Mouse (Mus musculus): ENCODE results near the gene Nxn. TPM values are rescaled to one million over a fixed set of nuclear protein-coding genes. Genes with fewer than 3 reads are reported as not detected.

The Nxn gene
- polyA plus RNA-seq, 1 experiment from 2014 or later, result 35.6 TPM

DNA sequence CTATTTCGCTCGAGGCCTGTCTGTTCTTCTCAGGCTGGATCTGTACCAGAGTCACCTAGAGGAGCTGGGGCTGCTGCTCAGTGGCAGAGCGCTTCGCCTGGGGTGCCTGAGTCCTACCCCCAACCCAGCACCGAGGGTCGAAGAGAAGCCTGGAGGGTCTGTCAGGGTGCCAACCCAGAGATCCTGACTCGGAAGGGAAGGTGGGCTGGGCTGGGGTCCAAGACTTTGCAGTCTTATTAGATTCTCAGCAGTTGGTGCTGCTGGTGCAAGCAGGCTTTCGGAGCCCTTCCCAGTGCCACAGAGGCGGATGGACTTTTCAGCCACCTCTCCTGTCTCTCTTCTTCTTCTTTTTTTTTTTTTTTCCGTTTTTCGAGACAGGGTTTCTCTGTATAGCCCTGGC, 42.8 kb downstream of the Nxn start:
- Histone ChIP-seq H3K36me3 (no peaks in the 10 kb centered on the region), H3K4me1 (replicated peaks) (peaks cover 79% of the 10 kb centered on the region), H3K27me3 (no peaks in the 10 kb centered on the region), H3K4me3 (no peak overlapping the region), H3K9ac (no peak overlapping the region), H3K4me2 (no peak overlapping the region), H3K9me3 (no peaks in the 10 kb centered on the region), H3K27ac (no peak overlapping the region)
- 81% methylated on average over 11 of the region's 11 CpGs for WGBS
- no peak for ATAC-seq (ENCODE audit: low FRiP score)

DNA sequence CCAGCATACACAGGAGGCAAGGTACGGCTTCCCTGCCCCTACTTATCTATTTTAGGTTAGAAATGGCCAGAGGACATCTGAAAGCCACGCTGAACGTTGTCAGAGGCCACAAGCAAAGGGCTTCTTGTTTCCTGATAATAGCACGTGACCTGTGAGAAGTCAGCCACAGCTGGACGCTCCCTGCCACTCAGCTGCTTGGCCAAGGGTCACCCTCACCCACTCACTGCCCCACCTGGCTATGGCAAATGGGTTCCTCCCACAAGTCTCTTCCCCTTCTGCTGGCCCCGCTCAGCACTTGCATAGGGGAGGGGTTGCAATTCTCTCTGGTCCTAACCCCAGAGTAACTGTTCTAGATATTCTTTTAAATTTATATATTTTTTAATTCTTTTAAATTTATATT, 43.5 kb downstream of the Nxn start:
- Histone ChIP-seq H3K9me3 (no peaks in the 10 kb centered on the region), H3K4me1 (replicated peaks) (peaks cover 86% of the 10 kb centered on the region), H3K4me3 (no peak overlapping the region), H3K27me3 (no peaks in the 10 kb centered on the region), H3K9ac (no peak overlapping the region), H3K27ac (no peak overlapping the region), H3K36me3 (no peaks in the 10 kb centered on the region), H3K4me2 (no peak overlapping the region)
- ATAC-seq (ENCODE audit: low FRiP score), result no peak
- 70% methylated on average over 6 of the region's 6 CpGs for WGBS

DNA sequence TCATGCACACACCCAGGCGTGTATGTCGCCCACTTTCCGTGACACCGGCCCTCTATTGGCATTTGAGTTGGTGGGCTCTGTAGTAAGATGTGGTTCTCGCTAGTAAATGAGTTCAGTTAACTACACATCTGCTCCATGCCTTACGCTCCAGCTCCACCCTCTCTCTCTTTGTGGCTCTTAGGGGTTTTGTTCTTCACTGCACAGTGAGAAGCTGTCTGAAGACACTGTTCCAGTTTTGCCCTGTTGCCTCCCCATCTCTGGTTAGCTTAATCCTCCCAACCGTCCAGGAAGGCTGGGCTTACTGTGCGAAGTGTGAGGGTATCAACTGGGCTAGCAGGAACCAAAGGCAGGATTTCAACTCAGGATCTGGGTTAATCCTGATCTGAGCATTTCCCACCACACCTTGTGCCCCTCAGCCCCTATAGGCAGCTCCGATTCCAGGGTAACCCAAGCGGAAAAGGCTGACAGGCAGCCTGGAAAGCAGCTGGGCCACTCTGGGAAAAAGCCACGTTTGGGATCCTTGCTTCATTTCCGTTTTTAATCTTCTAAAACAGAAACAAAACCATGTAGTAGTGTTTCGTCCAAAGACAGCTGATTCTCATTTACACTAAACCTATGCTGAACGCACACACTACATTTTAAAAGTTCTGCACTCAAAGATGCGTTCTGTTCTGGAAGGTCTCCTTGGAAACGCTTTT, 45.9 kb downstream of the Nxn start:
- H3K27ac ChIP-seq, result peak overlapping the region; percentile 52
- ATAC-seq (ENCODE audit: low FRiP score), result no peak

DNA sequence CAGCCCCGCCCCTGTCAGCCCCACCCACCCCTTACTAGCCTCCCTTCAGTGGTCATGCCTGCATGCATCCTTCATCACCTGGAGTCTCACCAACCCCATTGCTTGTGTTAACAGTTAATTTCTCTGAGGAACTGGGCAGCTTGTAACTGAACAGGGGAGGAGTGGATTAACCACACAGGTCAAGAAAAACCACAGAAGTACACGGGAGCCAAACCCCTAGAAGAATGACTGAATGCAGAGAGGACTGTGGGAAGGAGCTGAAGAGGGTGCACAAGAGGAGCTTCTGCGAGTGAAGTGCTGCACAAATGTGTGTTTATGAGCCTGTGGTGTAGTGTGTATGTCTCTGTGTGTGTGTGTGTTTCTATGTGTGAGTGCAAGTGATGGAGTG, 47.3 kb downstream of the Nxn start:
- WGBS, result 12% methylated on average over 3 of the region's 3 CpGs
- Histone ChIP-seq H3K9ac (peak overlapping the region; percentile 8; the same call in 1 of the 2 replicates), H3K4me3 (no peak overlapping the region), H3K27ac (peak overlapping the region; percentile 73), H3K9me3 (no peaks in the 10 kb centered on the region), H3K4me2 (no peak overlapping the region), H3K36me3 (no peaks in the 10 kb centered on the region), H3K4me1 (replicated peaks) (peaks cover 72% of the 10 kb centered on the region), H3K27me3 (no peaks in the 10 kb centered on the region)
- ATAC-seq (ENCODE audit: low FRiP score), result 0 out of 2 replicates have a peak, but pooled peaks have one; percentile 20

More for the DNA sequence above, 45.9 kb downstream of the Nxn start:
- Histone ChIP-seq H3K9me3 (no peaks in the 10 kb centered on the region), H3K4me2 (no peak overlapping the region), H3K27me3 (no peaks in the 10 kb centered on the region), H3K4me3 (no peak overlapping the region), H3K36me3 (no peaks in the 10 kb centered on the region), H3K9ac (no peak overlapping the region; the same call in 1 of the 2 replicates), H3K4me1 (replicated peaks) (peaks cover 84% of the 10 kb centered on the region)
- WGBS, result 39% methylated on average over 16 of the region's 16 CpGs

DNA sequence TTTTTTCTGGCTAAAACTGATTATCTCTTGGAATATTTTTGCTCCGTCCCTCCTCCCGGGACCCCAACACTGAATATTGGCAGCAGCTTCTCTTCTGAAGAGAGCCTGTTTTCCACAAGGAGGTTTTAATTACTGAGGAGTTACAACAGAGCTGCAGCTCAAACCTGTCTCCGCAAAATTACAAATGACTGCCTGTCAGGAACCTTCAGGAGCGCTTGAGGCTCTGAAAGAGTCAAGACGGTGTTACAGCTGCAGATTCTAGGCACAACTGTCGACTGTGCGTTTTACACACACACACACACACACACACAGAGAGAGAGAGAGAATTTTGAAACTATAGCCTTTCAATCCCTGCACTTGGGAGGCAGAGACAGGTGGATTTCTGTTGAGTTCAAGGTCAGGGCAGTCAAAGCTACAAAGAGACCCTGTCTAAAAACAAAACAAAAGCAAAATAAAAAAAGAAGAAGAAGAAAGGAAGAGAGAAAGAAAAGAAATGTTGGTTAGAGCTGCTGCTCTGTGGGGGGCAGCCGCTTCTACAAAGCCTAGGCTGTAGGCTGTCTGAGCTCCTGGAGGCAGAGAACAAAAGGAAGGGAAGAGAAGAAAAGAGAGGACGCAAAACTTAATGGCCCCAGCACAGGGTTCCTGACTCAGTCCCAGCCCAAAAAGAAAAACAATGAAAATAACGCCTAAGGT, 47.9 kb downstream of the Nxn start:
- 12% methylated on average over 10 of the region's 10 CpGs for WGBS
- H3K9ac ChIP-seq, result 0 out of 2 replicates have a peak overlapping the region, but pooled peaks have one; percentile 24
- no peaks in the 10 kb centered on the region for H3K9me3 ChIP-seq
- H3K36me3 ChIP-seq, result no peaks in the 10 kb centered on the region
- no peak for ATAC-seq (ENCODE audit: low FRiP score)
- no peak overlapping the region for H3K4me2 ChIP-seq
- H3K27ac ChIP-seq, result peak overlapping the region; percentile 73
- H3K27me3 ChIP-seq, result no peaks in the 10 kb centered on the region
- H3K4me3 ChIP-seq, result no peak overlapping the region
- peaks cover 71% of the 10 kb centered on the region for H3K4me1 ChIP-seq (replicated peaks)

DNA sequence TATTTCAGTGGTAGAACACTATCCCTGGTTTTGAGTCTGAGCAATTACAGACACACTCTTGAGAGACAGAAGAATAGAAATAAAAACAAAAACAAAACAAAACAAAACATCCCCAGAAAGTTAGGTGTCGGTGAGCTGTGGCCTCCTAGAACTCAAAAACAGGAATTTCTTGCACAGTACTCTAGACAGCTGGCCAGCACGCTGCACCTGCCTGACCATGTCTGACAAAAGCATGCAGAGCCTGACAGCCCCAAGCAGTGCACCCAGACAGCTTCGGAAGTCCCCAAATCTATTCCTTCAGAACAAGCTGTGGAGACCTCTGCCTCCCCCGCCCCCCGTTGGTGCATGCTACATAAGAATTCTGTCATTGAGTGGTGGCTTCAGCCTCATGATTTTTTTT, 49.1 kb downstream of the Nxn start:
- peak overlapping the region; percentile 73 for H3K27ac ChIP-seq
- H3K9ac ChIP-seq, result peak overlapping the region; percentile 24; the same call in 1 of the 2 replicates
- H3K27me3 ChIP-seq, result no peaks in the 10 kb centered on the region
- H3K36me3 ChIP-seq, result no peaks in the 10 kb centered on the region
- H3K4me3 ChIP-seq, result no peak overlapping the region
- no peak for ATAC-seq (ENCODE audit: low FRiP score)
- no peak overlapping the region for H3K4me2 ChIP-seq
- no peaks in the 10 kb centered on the region for H3K9me3 ChIP-seq
- H3K4me1 ChIP-seq (replicated peaks), result peaks cover 61% of the 10 kb centered on the region
- 42% methylated on average over 5 of the region's 5 CpGs for WGBS

DNA sequence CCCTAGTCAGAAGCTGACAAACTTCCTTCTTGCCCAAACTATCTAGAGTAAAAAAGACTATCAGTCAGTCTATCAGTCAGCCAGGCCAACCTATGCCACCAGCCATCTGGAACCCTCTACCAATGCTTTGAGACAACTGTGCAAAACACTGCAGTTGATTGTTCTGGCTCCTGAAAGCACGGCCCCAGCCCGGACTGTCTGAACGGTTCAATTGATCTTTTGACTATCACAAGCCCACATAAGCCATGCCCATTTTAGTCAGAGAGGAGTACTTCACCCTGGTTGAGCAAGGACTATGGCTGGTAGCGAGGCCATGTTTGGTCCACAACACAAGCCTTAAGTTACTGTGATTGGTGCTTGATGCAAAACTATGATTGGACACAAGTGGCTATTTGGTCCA, 51.4 kb downstream of the Nxn start:
- Histone ChIP-seq H3K4me2 (no peak overlapping the region), H3K27me3 (no peaks in the 10 kb centered on the region), H3K4me1 (replicated peaks) (peaks cover 53% of the 10 kb centered on the region), H3K9me3 (no peaks in the 10 kb centered on the region), H3K9ac (no peak overlapping the region), H3K27ac (no peak overlapping the region), H3K4me3 (no peak overlapping the region), H3K36me3 (no peaks in the 10 kb centered on the region)
- 37% methylated on average over 4 of the region's 4 CpGs for WGBS
- no peak for ATAC-seq (ENCODE audit: low FRiP score)

DNA sequence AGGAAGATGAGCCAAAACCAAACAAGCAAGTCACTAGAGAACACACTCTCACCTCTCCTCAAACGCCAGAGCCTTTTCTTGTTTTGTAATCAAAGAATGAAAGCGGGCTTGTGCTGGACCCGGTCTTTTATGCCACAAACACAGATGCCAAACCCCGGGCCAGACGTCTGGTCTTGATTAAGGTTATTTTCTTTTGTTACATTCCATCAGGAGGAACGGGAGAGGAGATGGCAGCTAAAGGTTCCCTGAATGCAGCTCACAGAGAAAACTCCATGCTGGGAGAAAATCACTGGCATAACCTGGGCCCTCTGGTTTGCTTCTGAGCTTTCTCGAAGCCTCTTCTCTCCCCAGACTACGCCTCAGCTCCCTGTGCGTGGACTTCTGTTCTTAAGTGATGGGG, 55.9 kb downstream of the Nxn start:
- 55% methylated on average over 9 of the region's 9 CpGs for WGBS
- ATAC-seq (ENCODE audit: low FRiP score), result no peak

DNA sequence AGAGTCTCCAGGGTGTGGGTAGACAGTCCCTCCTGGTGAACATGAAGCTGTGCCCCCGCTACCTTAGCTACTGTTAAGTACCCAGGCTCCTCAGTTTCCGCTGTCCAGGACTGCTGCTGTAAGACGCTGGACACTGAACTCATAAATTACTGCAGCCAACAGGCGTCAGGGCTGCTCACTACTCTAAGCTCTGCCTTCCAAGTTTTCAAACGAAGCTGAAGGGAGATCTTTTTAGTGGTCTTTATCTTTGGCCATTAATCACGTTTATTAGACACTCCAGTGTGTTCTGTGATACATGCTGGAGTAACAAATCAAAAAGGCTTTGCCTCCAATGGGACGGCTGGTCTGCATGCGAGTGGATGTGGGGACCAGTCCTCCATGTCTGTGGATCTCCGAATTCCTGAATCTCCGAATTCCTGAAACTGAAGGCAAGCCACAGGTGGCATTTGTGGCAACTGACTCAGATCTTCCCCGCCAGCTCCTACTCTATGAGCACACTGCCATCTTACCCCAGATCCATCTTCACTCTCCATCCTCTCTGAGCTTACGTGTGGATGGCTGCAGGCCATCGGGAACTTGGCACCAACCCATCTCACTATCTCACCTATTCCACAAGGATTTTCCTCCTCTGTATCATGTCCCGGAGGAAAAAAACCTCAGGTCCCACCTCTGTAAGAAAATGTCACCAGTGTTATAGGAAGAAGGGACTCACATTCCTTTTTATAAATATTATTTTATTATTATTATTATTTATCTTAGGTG, 56.9 kb downstream of the Nxn start:
- Histone ChIP-seq H3K36me3 (no peaks in the 10 kb centered on the region), H3K27ac (no peak overlapping the region), H3K4me2 (no peak overlapping the region), H3K9ac (no peak overlapping the region), H3K9me3 (no peaks in the 10 kb centered on the region), H3K4me3 (no peak overlapping the region), H3K27me3 (no peaks in the 10 kb centered on the region), H3K4me1 (replicated peaks) (peaks cover 34% of the 10 kb centered on the region)
- ATAC-seq (ENCODE audit: low FRiP score), result no peak
- 71% methylated on average over 14 of the region's 14 CpGs for WGBS

More for the DNA sequence above, 55.9 kb downstream of the Nxn start:
- H3K27me3 ChIP-seq, result no peaks in the 10 kb centered on the region
- H3K9me3 ChIP-seq, result no peaks in the 10 kb centered on the region
- no peaks in the 10 kb centered on the region for H3K36me3 ChIP-seq
- no peak overlapping the region for H3K27ac ChIP-seq
- H3K4me2 ChIP-seq, result no peak overlapping the region
- H3K4me3 ChIP-seq, result no peak overlapping the region
- H3K9ac ChIP-seq, result no peak overlapping the region
- H3K4me1 ChIP-seq (replicated peaks), result peaks cover 30% of the 10 kb centered on the region

DNA sequence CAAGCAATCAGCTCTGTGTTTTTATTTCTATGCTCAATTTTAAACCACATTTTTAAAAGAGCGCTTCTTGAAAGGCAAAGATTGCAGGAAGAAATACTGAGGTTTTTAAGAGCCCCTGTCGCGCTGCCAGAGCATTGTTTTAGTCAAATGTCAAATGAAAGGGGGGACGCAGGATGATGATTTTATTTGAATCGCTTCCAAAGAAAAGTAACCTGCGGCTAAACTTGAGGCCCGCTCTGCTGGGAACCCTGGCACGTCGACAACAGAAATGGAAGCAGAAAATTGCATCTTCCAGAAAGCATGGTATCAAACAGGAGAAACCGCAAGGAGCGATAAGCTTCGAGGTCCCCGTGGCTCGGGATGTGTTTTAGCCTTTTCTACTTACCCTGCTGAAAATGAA, 57.8 kb downstream of the Nxn start:
- Histone ChIP-seq H3K4me3 (no peak overlapping the region), H3K4me2 (no peak overlapping the region), H3K27ac (no peak overlapping the region), H3K36me3 (no peaks in the 10 kb centered on the region), H3K4me1 (replicated peaks) (peaks cover 34% of the 10 kb centered on the region), H3K9ac (no peak overlapping the region), H3K27me3 (no peaks in the 10 kb centered on the region), H3K9me3 (no peaks in the 10 kb centered on the region)
- ATAC-seq (ENCODE audit: low FRiP score), result no peak
- WGBS, result 68% methylated on average over 14 of the region's 14 CpGs

DNA sequence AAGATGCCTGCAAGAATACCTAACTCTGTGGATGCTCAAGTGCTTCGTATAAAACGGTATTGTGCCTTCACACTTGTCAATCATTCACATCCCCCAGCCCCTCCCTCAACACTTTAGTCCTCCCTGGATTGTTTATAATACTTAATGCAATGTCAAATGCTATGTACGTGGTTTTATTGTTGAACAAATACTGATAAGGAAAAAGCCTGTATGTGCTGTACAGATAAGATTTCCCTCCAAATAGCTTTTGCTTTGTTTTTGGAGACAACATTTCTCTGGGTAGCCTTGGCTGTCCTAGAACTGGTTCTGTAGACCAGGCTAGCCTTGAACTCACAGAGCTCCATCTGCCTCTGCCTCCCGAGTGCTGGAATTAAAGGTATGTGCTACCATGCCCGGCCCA, 59.1 kb downstream of the Nxn start:
- H3K4me1 ChIP-seq (replicated peaks), result peaks cover 42% of the 10 kb centered on the region
- H3K4me3 ChIP-seq, result no peak overlapping the region
- no peaks in the 10 kb centered on the region for H3K27me3 ChIP-seq
- ATAC-seq (ENCODE audit: low FRiP score), result no peak
- no peak overlapping the region for H3K4me2 ChIP-seq
- H3K9ac ChIP-seq, result no peak overlapping the region
- no peak overlapping the region for H3K27ac ChIP-seq
- no peaks in the 10 kb centered on the region for H3K9me3 ChIP-seq
- H3K36me3 ChIP-seq, result no peaks in the 10 kb centered on the region
- 81% methylated on average over 5 of the region's 5 CpGs for WGBS

DNA sequence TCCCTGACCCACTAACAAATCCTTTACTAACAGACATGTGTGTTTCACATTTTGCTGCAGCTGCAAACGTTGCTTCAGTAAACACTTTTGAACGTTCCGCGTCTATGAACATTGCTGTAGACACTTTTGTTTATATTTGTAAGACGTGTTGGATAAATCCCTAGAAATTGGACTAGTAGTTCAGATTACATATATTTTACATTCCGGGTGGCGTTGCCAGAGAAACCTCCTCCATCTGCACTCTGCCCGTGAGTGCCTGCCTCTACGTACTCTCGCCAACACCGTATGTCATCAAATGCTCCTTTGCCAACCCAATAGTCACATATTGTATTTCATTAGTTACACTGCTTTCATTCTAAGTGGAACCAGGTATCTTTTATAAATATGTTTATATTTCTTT, 59.8 kb downstream of the Nxn start:
- no peak overlapping the region for H3K9ac ChIP-seq
- H3K4me3 ChIP-seq, result no peak overlapping the region
- 74% methylated on average over 11 of the region's 11 CpGs for WGBS
- no peaks in the 10 kb centered on the region for H3K27me3 ChIP-seq
- no peak overlapping the region for H3K4me2 ChIP-seq
- ATAC-seq (ENCODE audit: low FRiP score), result no peak
- H3K27ac ChIP-seq, result 0 out of 2 replicates have a peak overlapping the region, but pooled peaks have one; percentile 30
- peaks cover 48% of the 10 kb centered on the region for H3K4me1 ChIP-seq (replicated peaks)
- no peaks in the 10 kb centered on the region for H3K36me3 ChIP-seq
- H3K9me3 ChIP-seq, result no peaks in the 10 kb centered on the region
